Mouse (Mus musculus): ENCODE measurements at regions not wholly inside any gene's neighbourhood (a gene's known extent, or its start where the extent isn't known, plus 50 kb on each side); places are given as distances from the start of the nearest gene placed in this dataset.
"Not testable (repeated sequence)": the region's sequence is repeated elsewhere in the genome, so short reads cannot be mapped to it uniquely, and the experiment has no call there.

- DNase-seq = no peak
Measured at GRCm38 (mm10) chr10:96374293-96375069, 238.1 kb downstream of the Gm5426 start.

- DNase-seq = no peak
Measured at GRCm38 (mm10) chr10:96375070-96375447, 238.7 kb downstream of the Gm5426 start.

- no peak for DNase-seq
Measured at GRCm38 (mm10) chr10:96377549-96377948, 239.3 kb upstream of the Btg1 start.

DNA sequence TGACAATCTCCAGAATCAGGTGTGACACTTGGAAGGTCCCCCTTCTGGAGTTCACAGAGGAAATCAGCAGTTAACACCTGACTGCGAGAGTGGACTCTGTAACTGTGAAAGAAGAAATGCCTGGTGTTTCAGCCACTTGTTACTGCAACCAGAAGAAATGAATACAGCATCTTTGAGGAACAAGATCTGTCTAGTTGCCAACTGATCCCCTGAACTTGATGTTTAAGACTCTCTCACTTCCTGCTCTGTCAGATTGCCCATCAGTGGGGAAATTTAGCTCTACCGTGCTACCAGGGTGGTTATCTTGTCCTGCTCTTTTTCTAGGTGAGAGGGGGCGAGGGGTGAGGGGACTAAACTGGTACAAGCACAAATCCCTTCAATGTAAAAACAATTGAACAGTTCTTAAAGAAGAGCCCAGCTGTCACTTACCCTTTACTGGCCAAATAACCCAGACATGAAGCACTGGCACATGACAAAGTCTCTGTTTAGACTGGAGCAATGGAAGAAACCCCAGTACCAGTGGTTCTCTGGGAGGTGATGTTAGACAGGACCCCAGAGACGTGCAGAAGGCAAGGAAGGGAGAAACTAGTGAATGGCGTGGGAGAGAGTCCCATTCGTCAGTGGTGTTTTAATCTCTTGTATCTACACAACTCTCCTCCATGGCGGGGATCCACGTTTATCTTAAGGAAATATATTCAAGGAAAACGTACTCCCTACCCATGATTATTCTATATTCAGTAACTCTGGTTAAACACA, 237.6 kb upstream of the Btg1 start:
- DNase-seq = no peak

- DNase-seq = no peak
Measured at GRCm38 (mm10) chr10:96381664-96382063, 235.1 kb upstream of the Btg1 start.

- DNase-seq = no peak
Measured at GRCm38 (mm10) chr10:96391748-96392147, 225.1 kb upstream of the Btg1 start.

GRCm38 (mm10) chr10:96392836-96393235, 224.0 kb upstream of the Btg1 start:
- DNase-seq = no peak

GRCm38 (mm10) chr10:96394210-96394609, 222.6 kb upstream of the Btg1 start:
- DNase-seq = no peak

- no peak for DNase-seq
Measured at GRCm38 (mm10) chr10:96395017-96395416, 221.8 kb upstream of the Btg1 start.

DNA sequence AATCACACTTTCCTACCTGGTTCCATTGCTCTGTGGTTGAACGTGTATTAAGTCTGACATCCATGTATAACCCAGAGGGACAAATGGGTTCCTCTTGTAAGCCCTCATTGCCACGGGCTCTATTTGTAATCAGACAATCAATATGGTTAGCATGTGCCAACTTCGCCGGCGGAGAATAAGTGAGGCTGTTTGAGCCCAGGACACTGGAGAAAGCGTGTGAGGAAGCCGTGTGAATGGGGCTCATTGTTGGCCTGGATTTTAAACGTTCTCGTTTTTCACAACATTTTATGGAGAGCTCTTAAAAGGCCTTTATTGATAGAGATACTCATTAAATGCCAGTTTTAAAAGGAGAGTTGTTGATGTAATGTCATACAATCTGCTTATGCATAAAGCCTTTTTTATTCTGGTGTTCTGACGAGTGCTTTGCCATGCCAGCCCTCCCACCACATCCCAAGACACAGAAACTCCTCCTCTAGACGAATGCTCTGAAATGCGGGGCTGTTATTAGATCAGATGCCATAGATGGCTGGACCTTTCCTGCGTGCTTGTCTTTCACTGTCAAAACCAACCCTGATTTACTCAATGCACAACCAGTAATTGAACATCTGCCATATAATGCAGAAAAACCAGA, 218.8 kb upstream of the Btg1 start:
- no peak for DNase-seq

DNA sequence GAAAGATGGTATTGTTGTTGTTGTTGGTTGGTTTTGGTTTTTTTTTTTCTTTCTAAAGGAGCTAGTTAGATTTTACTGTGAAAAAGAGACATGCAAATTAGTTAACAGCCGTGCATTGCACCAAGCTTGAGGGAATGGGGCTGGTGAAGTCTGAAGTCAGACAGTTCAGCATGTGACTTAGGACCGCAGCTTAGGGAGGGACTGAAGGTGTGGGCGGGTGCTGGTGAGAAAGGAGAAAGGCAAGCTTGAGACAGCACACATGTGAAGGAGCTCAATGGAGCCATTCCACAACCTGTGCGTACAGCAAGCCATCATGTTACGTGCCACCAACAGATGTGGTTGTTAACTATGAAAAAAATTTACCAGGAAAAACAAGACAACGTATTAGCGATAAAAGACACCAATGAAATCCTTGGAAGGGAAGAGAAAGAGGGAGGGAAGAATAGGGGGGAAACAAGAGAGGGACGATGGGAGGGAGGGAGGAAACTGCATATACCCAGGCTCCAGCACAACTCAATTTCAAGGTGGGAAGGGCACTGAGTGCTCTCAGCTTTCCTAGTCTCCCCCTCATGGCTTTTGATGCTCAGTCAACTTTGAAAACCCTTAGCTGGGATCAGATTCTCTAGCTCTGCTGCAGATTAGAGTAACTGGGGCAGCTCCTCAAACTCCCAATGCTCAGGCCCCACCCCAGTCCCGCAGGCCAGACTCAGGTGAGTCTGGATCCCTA, 218.1 kb upstream of the Btg1 start:
- DNase-seq = no peak

DNA sequence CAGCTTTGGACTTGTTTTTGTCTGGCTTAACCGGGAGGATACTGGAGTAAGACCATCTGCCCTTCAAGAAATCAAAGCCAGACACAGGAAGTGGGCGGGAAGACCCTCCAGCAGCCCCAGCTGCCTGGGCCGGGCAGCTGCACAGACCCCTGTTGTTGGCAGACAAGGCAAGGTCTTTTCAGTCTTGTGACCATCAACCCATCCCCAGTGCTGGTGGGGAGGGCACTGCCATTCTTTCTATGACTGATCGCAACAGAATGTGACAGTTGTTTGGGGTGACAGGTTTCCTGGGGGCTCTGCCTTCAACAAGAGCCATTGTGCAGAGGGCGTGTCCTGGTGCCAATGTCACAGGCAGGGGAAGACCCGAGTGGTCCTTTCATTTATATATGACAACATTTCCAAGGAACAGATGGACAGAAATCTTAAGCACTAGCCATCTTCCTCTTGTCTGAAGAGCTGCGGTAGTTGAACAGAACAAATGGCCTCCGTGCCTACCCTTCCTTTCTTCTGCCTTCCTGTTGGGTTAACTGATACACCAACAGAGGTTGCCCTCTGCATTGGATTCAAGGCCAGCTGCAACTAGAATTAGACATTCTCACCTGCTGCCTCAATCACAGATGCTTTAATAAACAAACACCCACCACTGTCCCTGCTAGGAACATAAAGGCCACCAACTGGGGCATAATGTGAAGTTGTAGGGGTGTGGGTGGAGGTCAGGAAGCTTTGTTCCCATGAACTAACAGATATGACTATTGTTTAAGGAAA, 217.0 kb upstream of the Btg1 start:
- DNase-seq = no peak

GRCm38 (mm10) chr10:96400793-96401192, 216.0 kb upstream of the Btg1 start:
- no peak for DNase-seq

- no peak for DNase-seq
Measured at GRCm38 (mm10) chr10:96406306-96406705, 210.5 kb upstream of the Btg1 start.

GRCm38 (mm10) chr10:96407846-96408245, 209.0 kb upstream of the Btg1 start:
- DNase-seq = no peak

DNA sequence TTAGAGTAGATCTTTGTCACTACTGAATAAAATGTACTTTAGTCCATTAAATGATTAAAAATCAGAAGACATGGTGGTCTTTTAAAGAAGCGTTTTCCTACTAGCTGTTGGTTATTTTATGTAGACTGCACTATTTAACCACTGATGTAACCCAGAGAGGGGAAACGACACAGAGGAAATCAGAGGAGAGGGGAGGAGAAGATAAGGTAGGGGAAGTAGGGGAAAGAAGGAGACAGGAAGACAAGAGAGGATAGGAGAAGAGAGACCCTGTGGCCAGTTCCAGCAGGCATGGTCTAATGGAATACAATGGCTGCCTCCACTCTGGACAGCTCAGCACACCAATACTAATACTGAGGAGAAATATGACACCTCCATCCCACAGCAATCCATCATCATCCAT, 208.6 kb upstream of the Btg1 start:
- DNase-seq = no peak

GRCm38 (mm10) chr10:96410028-96410427, 206.8 kb upstream of the Btg1 start:
- DNase-seq = no peak

- DNase-seq = no peak
Measured at GRCm38 (mm10) chr10:96414807-96415206, 202.0 kb upstream of the Btg1 start.

DNA sequence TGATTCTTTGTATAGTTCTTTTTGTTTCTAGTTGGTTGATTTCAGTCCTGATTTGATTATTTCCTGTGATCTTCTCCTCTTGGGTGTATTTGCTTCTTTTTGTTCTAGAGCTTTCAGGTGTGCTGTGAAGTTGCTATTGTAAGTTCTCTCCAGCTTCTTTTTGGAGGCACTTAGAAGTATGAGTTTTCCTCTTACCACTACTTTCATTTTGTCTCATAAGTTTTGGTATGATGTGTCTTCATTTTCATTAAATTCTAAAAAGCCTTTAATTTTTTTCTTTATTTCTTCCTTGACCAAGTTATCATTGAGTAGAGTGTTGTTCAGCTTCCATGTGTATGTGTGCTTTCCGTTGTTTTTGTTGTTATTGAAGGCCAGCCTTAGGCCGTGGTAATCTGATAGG, 195.3 kb upstream of the Btg1 start:
- not testable (repeated sequence) for DNase-seq

DNA sequence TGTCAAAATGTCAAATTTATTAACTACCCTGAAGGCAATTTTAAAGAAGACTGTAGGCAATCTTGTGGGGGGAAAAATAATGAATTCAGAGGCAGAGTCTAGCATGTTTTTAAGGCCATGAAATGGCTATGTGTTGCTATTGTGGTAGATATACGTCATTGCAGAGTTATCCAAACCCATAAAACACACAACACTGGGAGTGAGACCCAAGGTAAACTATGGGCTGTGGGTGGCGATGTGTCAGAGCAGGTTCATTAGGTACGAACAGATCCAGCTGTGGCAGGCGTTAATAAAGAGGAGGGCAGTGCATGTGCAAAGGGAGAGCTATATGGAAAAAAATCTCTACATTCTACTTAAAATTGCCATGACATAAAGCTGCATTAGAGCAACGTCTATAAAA, 189.4 kb upstream of the Btg1 start:
- DNase-seq = no peak

- DNase-seq = no peak
Measured at GRCm38 (mm10) chr10:96430142-96430541, 186.7 kb upstream of the Btg1 start.

DNA sequence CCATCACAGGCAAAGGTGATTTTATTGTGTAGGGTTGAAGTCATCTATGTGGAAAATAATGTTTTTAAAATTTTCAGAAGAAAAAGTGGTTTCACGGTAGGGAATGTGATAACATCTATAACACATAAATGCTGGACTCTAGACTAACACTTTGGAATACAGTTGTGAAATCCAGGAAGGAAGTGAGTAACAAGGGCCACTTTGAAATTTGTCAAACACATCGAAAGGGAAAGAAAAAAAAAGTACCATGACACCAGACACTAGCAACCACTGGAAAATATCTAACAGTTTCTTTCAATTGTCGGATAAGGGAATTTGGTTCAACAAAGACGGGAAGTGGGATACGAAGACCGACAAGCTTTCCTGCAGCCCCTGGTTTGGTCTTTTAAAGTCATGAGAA, 181.7 kb upstream of the Btg1 start:
- DNase-seq = no peak

All from cerebellum, adult 9-11 months (tissue).